Mouse (Mus musculus) liver, adult 2 months (tissue): ENCODE measurements around the gene Olfr566. TPM values are rescaled to one million over a fixed set of nuclear protein-coding genes. Genes with fewer than 3 reads are reported as not detected.
A peak's percentile ranks its signal among the peaks of the same experiment; 100 is the strongest.

Experiments
- DNase-seq: peaks from one replicate; pipeline ENCODE4 v3.0.0-alpha.2; 2011; ENCODE audit warnings: low read depth, low spot score; ENCODE audit errors: extremely low read depth
- H3K27ac ChIP-seq: fragments of 200-500 bp; replicated peaks from 2 replicates; pipeline ENCODE4 v1.5.1; 2012; ENCODE audit warnings: low read depth, mild to moderate bottlenecking, control low read depth, inconsistent platforms, low read length; ENCODE audit not compliant: insufficient read depth
- H3K27me3 ChIP-seq: fragments of 200-500 bp; 2 replicates; pipeline ENCODE4 v1.6.1; 2012; ENCODE audit warnings: mild to moderate bottlenecking, moderate library complexity, low read length, inconsistent platforms; ENCODE audit not compliant: control insufficient read depth, insufficient read depth
- H3K36me3 ChIP-seq: fragments of 200-500 bp; 2 replicates; pipeline ENCODE4 v1.6.1; 2012; ENCODE audit warnings: low read length, inconsistent platforms; ENCODE audit not compliant: control insufficient read depth, insufficient read depth
- H3K4me1 ChIP-seq: fragments of 200-500 bp; 2 replicates; pipeline ENCODE4 v1.6.1; 2011; ENCODE audit warnings: low read length; ENCODE audit not compliant: control insufficient read depth, insufficient read depth
- H3K4me3 ChIP-seq: fragments of 200-500 bp; 2 replicates; pipeline ENCODE4 v1.5.1; 2011; ENCODE audit warnings: low read depth, mild to moderate bottlenecking, control low read depth, low read length, moderate library complexity; ENCODE audit not compliant: insufficient read depth
- H3K79me2 ChIP-seq: fragments of 200-500 bp; 2 replicates; pipeline ENCODE4 v1.6.1; 2012; ENCODE audit warnings: inconsistent platforms, mild to moderate bottlenecking, low read length, moderate library complexity; ENCODE audit not compliant: control insufficient read depth, insufficient read depth
- H3K9ac ChIP-seq: fragments of 200-500 bp; 2 replicates; pipeline ENCODE4 v1.6.1; 2012; ENCODE audit warnings: low read depth, mild to moderate bottlenecking, control low read depth, inconsistent platforms, low read length
- CTCF ChIP-seq: fragments of 200-500 bp; IDR thresholded peaks from 2 replicates; pipeline ENCODE4 v1.5.1; 2011; ENCODE audit warnings: low read depth, low read length, control low read depth
- POLR2A ChIP-seq: fragments of 200-500 bp; IDR thresholded peaks from 2 replicates; pipeline ENCODE4 v1.6.1; 2011; ENCODE audit warnings: low read length, control low read depth; ENCODE audit not compliant: insufficient read depth; ENCODE audit errors: extremely low read depth
- WGBS: fragments of 180-500 bp; shearing (Covaris S2); methylation state at CpG from one replicate; pipeline ENCODE4 v1.1.7; 2018; 5-methylcytosine and 5-hydroxymethylcytosine counted together
- polyA plus RNA-seq: library from polyadenylated mRNA; depleted of rRNA; stranded (reverse); fragments of >200 nt; gene quantifications from 2 replicates; pipeline ENCODE4 v1.2.3, GENCODE M21; 2012; rRNA removed
- total RNA-seq: library from RNA; depleted of rRNA; stranded (reverse); fragments of >200 nt; gene quantifications from 2 replicates; pipeline ENCODE4 v1.2.3, GENCODE M21; 2014; rRNA removed

Gene Olfr566
- not detected in 2 replicates for total RNA-seq
- not detected in 2 replicates for polyA plus RNA-seq

DNA sequence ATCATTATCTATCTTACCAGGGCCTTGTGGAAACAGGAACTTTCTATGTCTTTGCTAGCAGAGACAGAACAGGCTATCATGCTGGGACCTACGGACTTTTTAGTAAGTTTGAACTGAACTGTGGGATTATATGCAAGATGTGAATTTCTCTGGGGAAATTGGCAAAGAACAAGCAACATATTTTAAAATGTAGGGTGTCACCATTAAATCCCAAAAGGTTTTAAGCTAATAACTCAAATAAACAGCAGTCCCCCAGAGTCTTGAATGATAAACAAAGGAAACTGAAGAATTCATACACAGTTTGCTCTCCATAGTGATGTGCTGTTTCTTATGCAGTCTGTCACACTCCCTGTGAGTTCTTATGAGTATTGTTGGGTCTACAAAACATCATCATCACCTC is at the start of gene Olfr566:
Olfr566 (minus strand) TSS at position 101 of the 400 bp plus-strand sequence.
- Histone ChIP-seq H3K36me3 (no peaks in the 10 kb centered on the region), H3K4me1 (no peaks in the 10 kb centered on the region), H3K9ac (no peak within 1 kb of the TSS), H3K4me3 (no peak within 1 kb of the TSS), H3K79me2 (no peaks in the 10 kb centered on the region), H3K27me3 (no peaks in the 10 kb centered on the region), H3K27ac (no peak within 1 kb of the TSS)
- no peak for TF ChIP-seq CTCF
- no peak for TF ChIP-seq POLR2A
- no peak for DNase-seq
- WGBS, result 80% methylated on average over 1 of the region's 1 CpGs

DNA sequence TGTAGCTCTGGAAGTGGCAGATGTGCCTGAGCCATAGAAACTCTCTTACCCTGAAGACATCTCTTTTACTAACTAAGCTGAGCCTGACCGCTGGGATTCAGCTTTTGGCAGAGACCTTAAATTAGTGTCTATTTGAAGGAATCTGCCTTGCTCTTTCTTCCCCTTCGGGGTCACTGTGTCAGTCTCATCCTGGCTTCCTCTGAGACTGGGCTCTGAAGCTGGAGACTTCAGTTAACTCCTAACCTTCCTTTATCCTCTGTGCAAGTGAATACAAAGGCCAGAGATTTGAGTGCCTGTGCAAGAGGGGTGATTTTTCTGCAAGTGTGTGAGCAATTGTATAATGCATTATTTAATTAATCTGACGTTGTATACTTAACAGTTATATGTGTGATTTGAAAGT is 32.2 kb upstream of the Olfr566 start, which contains the start of gene Olfr569:
Olfr569 (minus strand) TSS at position 101 of the 400 bp plus-strand sequence.
- Histone ChIP-seq H3K4me3 (no peak within 1 kb of the TSS), H3K9ac (no peak within 1 kb of the TSS), H3K27me3 (no peaks in the 10 kb centered on the region), H3K4me1 (no peaks in the 10 kb centered on the region), H3K79me2 (no peaks in the 10 kb centered on the region), H3K27ac (no peak within 1 kb of the TSS), H3K36me3 (no peaks in the 10 kb centered on the region)
- WGBS, result 66% methylated on average over 3 of the region's 3 CpGs
- TF ChIP-seq POLR2A (no peak), CTCF (no peak)
- DNase-seq, result peak; percentile 10

GRCm38 (mm10) chr7:102876822-102877221 is 18.3 kb upstream of the Olfr566 start, which contains the start of gene Olfr568:
TSS of gene Olfr568 (plus strand) at chr7:102877122.
- no peak within 1 kb of the TSS for H3K9ac ChIP-seq
- no peaks in the 10 kb centered on the region for H3K4me1 ChIP-seq
- H3K79me2 ChIP-seq, result no peaks in the 10 kb centered on the region
- peaks cover 2% of the 10 kb centered on the region; the same call in 1 of the 2 replicates for H3K27me3 ChIP-seq
- H3K27ac ChIP-seq, result no peak within 1 kb of the TSS
- H3K4me3 ChIP-seq, result no peak within 1 kb of the TSS
- DNase-seq, result no peak
- TF ChIP-seq CTCF (no peak), POLR2A (no peak)
- no peaks in the 10 kb centered on the region for H3K36me3 ChIP-seq

GRCm38 (mm10) chr7:102855807-102856206 is 2.8 kb downstream of the Olfr566 start:
- no peaks in the 10 kb centered on the region for H3K79me2 ChIP-seq
- no peaks in the 10 kb centered on the region for H3K4me1 ChIP-seq
- TF ChIP-seq POLR2A (no peak), CTCF (no peak)
- H3K27ac ChIP-seq, result no peak overlapping the region
- H3K36me3 ChIP-seq, result no peaks in the 10 kb centered on the region
- no peak for DNase-seq
- H3K27me3 ChIP-seq, result no peaks in the 10 kb centered on the region
- H3K9ac ChIP-seq, result no peak overlapping the region
- H3K4me3 ChIP-seq, result no peak overlapping the region

Other genes starting within 250 kb of the Olfr566 start
- not detected in 2 replicates for gene Olfr553, start 240.5 kb downstream of the Olfr566 start, total RNA-seq
- gene Olfr553, start 240.5 kb downstream of the Olfr566 start, polyA plus RNA-seq, result not detected in 2 replicates
- gene Olfr554, start 220.3 kb downstream of the Olfr566 start, total RNA-seq, result not detected in 2 replicates
- gene Olfr554, start 220.3 kb downstream of the Olfr566 start, polyA plus RNA-seq, result not detected in 2 replicates
- gene Olfr555, start 199.9 kb downstream of the Olfr566 start, total RNA-seq, result not detected in 2 replicates
- gene Olfr555, start 199.9 kb downstream of the Olfr566 start, polyA plus RNA-seq, result not detected in 2 replicates
- not detected in 2 replicates for gene Olfr556, start 193.9 kb downstream of the Olfr566 start, total RNA-seq
- not detected in 2 replicates for gene Olfr556, start 193.9 kb downstream of the Olfr566 start, polyA plus RNA-seq
- gene Trim68, start 171.4 kb downstream of the Olfr566 start, total RNA-seq, result 2.3 and 3.0 TPM in 2 replicates
- 2.7 and 4.7 TPM in 2 replicates for gene Trim68, start 171.4 kb downstream of the Olfr566 start, polyA plus RNA-seq
- not detected in 2 replicates for gene Olfr557, start 162.9 kb downstream of the Olfr566 start, total RNA-seq
- gene Olfr557, start 162.9 kb downstream of the Olfr566 start, polyA plus RNA-seq, result not detected in 2 replicates
- 0.07 TPM in 1 of 2 replicates, not detected in the other for gene Olfr558, start 156.6 kb downstream of the Olfr566 start, total RNA-seq
- gene Olfr558, start 156.6 kb downstream of the Olfr566 start, polyA plus RNA-seq, result 0.02 TPM in 2 replicates
- not detected in 2 replicates for gene Olfr33, start 139.7 kb downstream of the Olfr566 start, total RNA-seq
- not detected in 2 replicates for gene Olfr33, start 139.7 kb downstream of the Olfr566 start, polyA plus RNA-seq
- not detected in 2 replicates for gene Olfr559, start 131.3 kb downstream of the Olfr566 start, total RNA-seq
- gene Olfr559, start 131.3 kb downstream of the Olfr566 start, polyA plus RNA-seq, result not detected in 2 replicates
- not detected in 2 replicates for gene Olfr560, start 99.4 kb downstream of the Olfr566 start, total RNA-seq
- not detected in 2 replicates for gene Olfr560, start 99.4 kb downstream of the Olfr566 start, polyA plus RNA-seq
- 0.09 TPM in 1 of 2 replicates, not detected in the other for gene Olfr78, start 99.3 kb downstream of the Olfr566 start, total RNA-seq
- gene Olfr78, start 99.3 kb downstream of the Olfr566 start, polyA plus RNA-seq, result not detected in 2 replicates
- not detected in 2 replicates for gene Olfr561, start 87.5 kb downstream of the Olfr566 start, total RNA-seq
- gene Olfr561, start 87.5 kb downstream of the Olfr566 start, polyA plus RNA-seq, result not detected in 2 replicates
- not detected in 2 replicates for gene Olfr564, start 55.3 kb downstream of the Olfr566 start, total RNA-seq
- not detected in 2 replicates for gene Olfr564, start 55.3 kb downstream of the Olfr566 start, polyA plus RNA-seq
- gene Olfr568, start 18.4 kb upstream of the Olfr566 start, total RNA-seq, result not detected in 2 replicates
- gene Olfr568, start 18.4 kb upstream of the Olfr566 start, polyA plus RNA-seq, result not detected in 2 replicates
- gene Olfr569, start 32.1 kb upstream of the Olfr566 start, total RNA-seq, result not detected in 2 replicates
- not detected in 2 replicates for gene Olfr569, start 32.1 kb upstream of the Olfr566 start, polyA plus RNA-seq
- gene Olfr570, start 35.8 kb upstream of the Olfr566 start, total RNA-seq, result not detected in 2 replicates
- gene Olfr570, start 35.8 kb upstream of the Olfr566 start, polyA plus RNA-seq, result not detected in 2 replicates
- not detected in 2 replicates for gene Olfr571, start 58.8 kb upstream of the Olfr566 start, total RNA-seq
- gene Olfr571, start 58.8 kb upstream of the Olfr566 start, polyA plus RNA-seq, result not detected in 2 replicates
- gene Olfr572, start 65.6 kb upstream of the Olfr566 start, total RNA-seq, result not detected in 2 replicates
- not detected in 2 replicates for gene Olfr572, start 65.6 kb upstream of the Olfr566 start, polyA plus RNA-seq
- gene Olfr573-ps1, start 83.8 kb upstream of the Olfr566 start, total RNA-seq, result not detected in 2 replicates
- gene Olfr573-ps1, start 83.8 kb upstream of the Olfr566 start, polyA plus RNA-seq, result not detected in 2 replicates
- gene Olfr574, start 89.7 kb upstream of the Olfr566 start, total RNA-seq, result not detected in 2 replicates
- gene Olfr574, start 89.7 kb upstream of the Olfr566 start, polyA plus RNA-seq, result not detected in 2 replicates
- not detected in 2 replicates for gene Olfr575, start 100.0 kb upstream of the Olfr566 start, total RNA-seq
- gene Olfr575, start 100.0 kb upstream of the Olfr566 start, polyA plus RNA-seq, result not detected in 2 replicates
- not detected in 2 replicates for gene Olfr576, start 103.9 kb upstream of the Olfr566 start, total RNA-seq
- gene Olfr576, start 103.9 kb upstream of the Olfr566 start, polyA plus RNA-seq, result not detected in 2 replicates
- gene Olfr577, start 117.2 kb upstream of the Olfr566 start, total RNA-seq, result not detected in 2 replicates
- gene Olfr577, start 117.2 kb upstream of the Olfr566 start, polyA plus RNA-seq, result not detected in 2 replicates
- not detected in 2 replicates for gene Olfr578, start 130.6 kb upstream of the Olfr566 start, total RNA-seq
- gene Olfr578, start 130.6 kb upstream of the Olfr566 start, polyA plus RNA-seq, result not detected in 2 replicates
- not detected in 2 replicates for gene Olfr582, start 179.3 kb upstream of the Olfr566 start, total RNA-seq
- not detected in 2 replicates for gene Olfr582, start 179.3 kb upstream of the Olfr566 start, polyA plus RNA-seq
- gene Olfr583, start 192.5 kb upstream of the Olfr566 start, total RNA-seq, result not detected in 2 replicates
- gene Olfr583, start 192.5 kb upstream of the Olfr566 start, polyA plus RNA-seq, result not detected in 2 replicates
- gene Olfr584, start 223.1 kb upstream of the Olfr566 start, total RNA-seq, result not detected in 2 replicates
- not detected in 2 replicates for gene Olfr584, start 223.1 kb upstream of the Olfr566 start, polyA plus RNA-seq
- gene Olfr585, start 239.0 kb upstream of the Olfr566 start, total RNA-seq, result not detected in 2 replicates
- gene Olfr585, start 239.0 kb upstream of the Olfr566 start, polyA plus RNA-seq, result not detected in 2 replicates